In genomic region chr11:117535491-117536304, GRCm38 (mm10) we compare ENCODE assay signal across 20 mouse cellular contexts. TPM values are rescaled to one million over a fixed set of nuclear protein-coding genes. Genes with fewer than 3 reads are reported as not detected.
DNase-seq lines count a peak whose midpoint lies in the region; ATAC-seq lines count a peak whose summit lies in the region.
"Had no signal": no experiment of that assay in that cellular context is flagged by ENCODE, and none has a peak within 500 bp of the region (broad histone marks: within the 10 kb centered on the region; RNA-seq: fewer than 3 reads in every experiment).

No protein-coding gene starts in this region.

- H3K4me3 ChIP-seq in forebrain, embryonic 14.5 days (ENCODE audit: low read depth, low read length): no peak overlapping the region
- H3K4me3 ChIP-seq in forebrain, embryonic 12.5 days (replicated peaks): no peak overlapping the region
- no peak overlapping the region for H3K4me3 ChIP-seq in hindbrain, embryonic 10.5 days
- no peak overlapping the region for H3K4me3 ChIP-seq in hindbrain, embryonic 16.5 days (ENCODE audit: low read length)
- no peak overlapping the region for H3K4me3 ChIP-seq in midbrain, embryonic 10.5 days
- H3K4me3 ChIP-seq in midbrain, embryonic 15.5 days: no peak overlapping the region
- H3K4me3 ChIP-seq: embryonic facial prominence, embryonic 13.5 days had no signal

- 0 out of 2 replicates have a peak overlapping the region, but pooled peaks have one; percentile 28 for H3K27ac ChIP-seq in forebrain, embryonic 14.5 days (ENCODE audit: low read depth, low read length)
- H3K27ac ChIP-seq in forebrain, embryonic 12.5 days: no peak overlapping the region
- peak overlapping the region; percentile 4; the same call in 1 of the 2 replicates for H3K27ac ChIP-seq in hindbrain, embryonic 10.5 days
- no peak overlapping the region for H3K27ac ChIP-seq in hindbrain, embryonic 16.5 days (ENCODE audit: low read depth, low read length)
- peak overlapping the region; percentile 50; the same call in 1 of the 2 replicates for H3K27ac ChIP-seq in midbrain, embryonic 10.5 days (replicated peaks)
- H3K27ac ChIP-seq in midbrain, embryonic 15.5 days: no peak overlapping the region
- H3K27ac ChIP-seq: embryonic facial prominence, embryonic 13.5 days had no signal

- no peak overlapping the region for H3K9ac ChIP-seq in forebrain, embryonic 14.5 days (ENCODE audit: low read length)
- H3K9ac ChIP-seq in forebrain, embryonic 12.5 days: no peak overlapping the region
- no peak overlapping the region for H3K9ac ChIP-seq in hindbrain, embryonic 16.5 days (ENCODE audit: low read depth, low read length)
- no peak overlapping the region for H3K9ac ChIP-seq in midbrain, embryonic 15.5 days
- H3K9ac ChIP-seq: embryonic facial prominence, embryonic 13.5 days had no signal

- no peaks in the 10 kb centered on the region for H3K9me3 ChIP-seq in forebrain, embryonic 14.5 days (replicated peaks; ENCODE audit: control insufficient read depth, low read length)
- H3K9me3 ChIP-seq in forebrain, embryonic 12.5 days: no peaks in the 10 kb centered on the region
- no peaks in the 10 kb centered on the region for H3K9me3 ChIP-seq in hindbrain, embryonic 10.5 days
- H3K9me3 ChIP-seq in hindbrain, embryonic 16.5 days (ENCODE audit: control insufficient read depth, low read length): no peaks in the 10 kb centered on the region
- H3K9me3 ChIP-seq in midbrain, embryonic 10.5 days (replicated peaks): no peaks in the 10 kb centered on the region
- H3K9me3 ChIP-seq in midbrain, embryonic 15.5 days: no peaks in the 10 kb centered on the region
- H3K9me3 ChIP-seq: embryonic facial prominence, embryonic 13.5 days had no signal

- ATAC-seq in forebrain, embryonic 14.5 days: no peak
- no peak for ATAC-seq in forebrain, embryonic 12.5 days (ENCODE audit: low FRiP score)
- ATAC-seq in hindbrain, embryonic 16.5 days: no peak
- no peak for ATAC-seq in midbrain, embryonic 15.5 days (replicated peaks)
- ATAC-seq: activated CD4-positive, CD25-positive, alpha-beta regulatory T cell, adult 4 months; inflammation-experienced regulatory T-cells, adult 6 months had no signal

- no peak for DNase-seq in forebrain, embryonic 14.5 days (ENCODE audit: low spot score)
- DNase-seq in hindbrain, embryonic 10.5 days (ENCODE audit: low spot score): no peak
- no peak for DNase-seq in midbrain, embryonic 10.5 days (ENCODE audit: low spot score)
- DNase-seq in adrenal gland, postnatal 25 days: no peak
- DNase-seq in urinary bladder, postnatal 36 days (ENCODE audit: low spot score in 2 of 2): no peak
- DNase-seq: thymus, postnatal 14 days had no signal

- H3K27me3 ChIP-seq in forebrain, embryonic 14.5 days (replicated peaks; ENCODE audit: control insufficient read depth, insufficient read depth, low read length): no peaks in the 10 kb centered on the region
- no peaks in the 10 kb centered on the region for H3K27me3 ChIP-seq in forebrain, embryonic 12.5 days
- peaks cover 14% of the 10 kb centered on the region; the same call in 1 of the 2 replicates for H3K27me3 ChIP-seq in hindbrain, embryonic 10.5 days (ENCODE audit: insufficient read depth, poor library complexity, severe bottlenecking)
- H3K27me3 ChIP-seq in hindbrain, embryonic 16.5 days (replicated peaks; ENCODE audit: control insufficient read depth, insufficient read depth, low read length): no peaks in the 10 kb centered on the region
- peaks cover 15% of the 10 kb centered on the region for H3K27me3 ChIP-seq in midbrain, embryonic 10.5 days (ENCODE audit: low read depth, poor library complexity, severe bottlenecking)
- no peaks in the 10 kb centered on the region for H3K27me3 ChIP-seq in midbrain, embryonic 15.5 days (replicated peaks)
- H3K27me3 ChIP-seq: embryonic facial prominence, embryonic 13.5 days had no signal

- no peak overlapping the region for H3K4me2 ChIP-seq in forebrain, embryonic 14.5 days (ENCODE audit: low read length)
- H3K4me2 ChIP-seq in forebrain, embryonic 12.5 days: no peak overlapping the region
- H3K4me2 ChIP-seq in hindbrain, embryonic 16.5 days (ENCODE audit: low read length): no peak overlapping the region
- no peak overlapping the region for H3K4me2 ChIP-seq in midbrain, embryonic 15.5 days
- H3K4me2 ChIP-seq: embryonic facial prominence, embryonic 13.5 days had no signal

- H3K36me3 ChIP-seq in forebrain, embryonic 14.5 days (ENCODE audit: control insufficient read depth, insufficient read depth, low read length): no peaks in the 10 kb centered on the region
- no peaks in the 10 kb centered on the region for H3K36me3 ChIP-seq in forebrain, embryonic 12.5 days (replicated peaks)
- H3K36me3 ChIP-seq in hindbrain, embryonic 10.5 days: no peaks in the 10 kb centered on the region
- no peaks in the 10 kb centered on the region for H3K36me3 ChIP-seq in hindbrain, embryonic 16.5 days (ENCODE audit: control insufficient read depth, insufficient read depth, low read length)
- H3K36me3 ChIP-seq in midbrain, embryonic 10.5 days: no peaks in the 10 kb centered on the region
- no peaks in the 10 kb centered on the region for H3K36me3 ChIP-seq in midbrain, embryonic 15.5 days (replicated peaks)
- H3K36me3 ChIP-seq: embryonic facial prominence, embryonic 13.5 days had no signal

- H3K4me1 ChIP-seq in forebrain, embryonic 14.5 days (ENCODE audit: control insufficient read depth, insufficient read depth, low read length): peaks cover 30% of the 10 kb centered on the region
- peaks cover 47% of the 10 kb centered on the region for H3K4me1 ChIP-seq in forebrain, embryonic 12.5 days
- H3K4me1 ChIP-seq in hindbrain, embryonic 10.5 days (replicated peaks): peaks cover 73% of the 10 kb centered on the region
- H3K4me1 ChIP-seq in hindbrain, embryonic 16.5 days (ENCODE audit: control insufficient read depth, insufficient read depth, low read depth, low read length): peaks cover 24% of the 10 kb centered on the region
- H3K4me1 ChIP-seq in midbrain, embryonic 10.5 days: peaks cover 63% of the 10 kb centered on the region
- H3K4me1 ChIP-seq in midbrain, embryonic 15.5 days: peaks cover 48% of the 10 kb centered on the region

- WGBS in forebrain, embryonic 14.5 days: 52% methylated on average over 9 of the region's 9 CpGs
- 56% methylated on average over 9 of the region's 9 CpGs for WGBS in forebrain, embryonic 12.5 days
- WGBS in hindbrain, embryonic 10.5 days: 64% methylated on average over 9 of the region's 9 CpGs
- 47% methylated on average over 9 of the region's 9 CpGs for WGBS in hindbrain, embryonic 16.5 days
- 65% methylated on average over 9 of the region's 9 CpGs for WGBS in midbrain, embryonic 10.5 days
- WGBS in midbrain, embryonic 15.5 days: 49% methylated on average over 9 of the region's 9 CpGs

RNA-seq across cellular contexts. Expression of gene Gm11733, which starts 51.5 kb away (rescaled TPM):
- 0.09 and 0.11 TPM in 2 replicates for polyA plus RNA-seq in forebrain, embryonic 14.5 days (2014; fragmentation: Nextera tagmentation; extraction: Ambion mirVana)
- polyA plus RNA-seq in forebrain, embryonic 12.5 days (2016; fragmentation: Nextera tagmentation; extraction: Ambion mirVana): 0.20 TPM in 1 of 2 replicates, not detected in the other
- not detected in 2 replicates for polyA plus RNA-seq in hindbrain, embryonic 10.5 days (2016; fragmentation: Nextera tagmentation; extraction: Ambion mirVana)
- polyA plus RNA-seq in hindbrain, embryonic 16.5 days (2015; fragmentation: Nextera tagmentation; extraction: Ambion mirVana): 0.06 TPM in 2 replicates
- 0.06 TPM in 1 of 2 replicates, not detected in the other for polyA plus RNA-seq in midbrain, embryonic 10.5 days (2016; fragmentation: Nextera tagmentation; extraction: Ambion mirVana)
- polyA plus RNA-seq in midbrain, embryonic 15.5 days (2015; fragmentation: Nextera tagmentation; extraction: Ambion mirVana): not detected in 2 replicates
- not detected in 2 replicates for total RNA-seq in adrenal gland, postnatal 25 days (2021)
- total RNA-seq: adrenal gland, postnatal 36 days; common myeloid progenitor, adult 5-6 weeks; heart, postnatal 10 days; megakaryocyte, adult 5-6 weeks had no signal
- polyA plus RNA-seq: embryonic facial prominence, embryonic 13.5 days; inflammation-experienced regulatory T-cells, adult 6 months; kidney, embryonic 14.5 days; limb, embryonic 14.5 days; liver, embryonic 16.5 days; neural tube, embryonic 14.5 days had no signal

Comparison
In these comparisons a context has a peak if more than half of its experiments do, and no peak if none do; other contexts are left out.
1. H3K27ac ChIP-seq: peak in forebrain, embryonic 14.5 days (single experiment), hindbrain, embryonic 10.5 days (single experiment) and midbrain, embryonic 10.5 days (single experiment); none in forebrain, embryonic 12.5 days (single experiment), hindbrain, embryonic 16.5 days (single experiment) and midbrain, embryonic 15.5 days (single experiment).